Mouse (Mus musculus) left cerebral cortex, postnatal 4 days (tissue): ENCODE results near the gene Adgrg5. TPM values are rescaled to one million over a fixed set of nuclear protein-coding genes. Genes with fewer than 3 reads are reported as not detected.

Source experiments
- DNase-seq: peaks from one replicate; pipeline ENCODE4 v3.0.0-alpha.2; 2022
- intact Hi-C: fragments of 180-260 bp; cut with DNase I; formaldehyde crosslinking; loops from one replicate; pipeline ENCODE4 v1.15.1; 2025
- total RNA-seq, 2 experiments: library from RNA; stranded (reverse); gene quantifications; 2 replicates each; pipeline ENCODE4 v1.2.3; 2021

Gene Adgrg5
- under 1 TPM in 1 of 2 experiments, not detected in 1; 0.74 TPM for total RNA-seq

- no peak for DNase-seq
- intact Hi-C loops: no loop called here
Measured at GRCm38 (mm10) chr8:94923405-94923804, at the start of gene Adgrg5. TSS of gene Adgrg5 (plus strand) at chr8:94923694.

GRCm38 (mm10) chr8:94874358-94874757 lies 49.1 kb upstream of the Adgrg5 start:
- intact Hi-C loops: loop anchor here (5.0 kb wide), 1 partner anchor 38 kb away; no protein-coding TSS in a partner anchor
- peak; percentile 67 for DNase-seq

- DNase-seq: no peak
- intact Hi-C loops: no loop called here
Measured at GRCm38 (mm10) chr8:94875096-94875870, 48.2 kb upstream of the Adgrg5 start.

GRCm38 (mm10) chr8:94875871-94876150 lies 47.7 kb upstream of the Adgrg5 start:
- intact Hi-C loops: no loop called here
- DNase-seq: no peak

GRCm38 (mm10) chr8:94876197-94876730 lies 47.2 kb upstream of the Adgrg5 start, which contains the start of gene Dok4:
TSS of gene Dok4 (minus strand) at chr8:94876330.
- intact Hi-C loops: no loop called here
- DNase-seq: peak; percentile 86

GRCm38 (mm10) chr8:94876820-94877219 lies 46.7 kb upstream of the Adgrg5 start:
- intact Hi-C loops: no loop called here
- no peak for DNase-seq

- intact Hi-C loops: no loop called here
- no peak for DNase-seq
Measured at GRCm38 (mm10) chr8:94880742-94881141, 42.8 kb upstream of the Adgrg5 start.

- DNase-seq: no peak
- intact Hi-C loops: no loop called here
Measured at GRCm38 (mm10) chr8:94888383-94889036, 35.0 kb upstream of the Adgrg5 start.

- intact Hi-C loops: no loop called here
- DNase-seq: no peak
Measured at GRCm38 (mm10) chr8:94892917-94893316, 30.6 kb upstream of the Adgrg5 start.

GRCm38 (mm10) chr8:94899262-94899661 lies 24.2 kb upstream of the Adgrg5 start:
- intact Hi-C loops: no loop called here
- DNase-seq: no peak

GRCm38 (mm10) chr8:94900617-94901016 lies 22.9 kb upstream of the Adgrg5 start:
- intact Hi-C loops: no loop called here
- no peak for DNase-seq

GRCm38 (mm10) chr8:94901031-94901430 lies 22.5 kb upstream of the Adgrg5 start:
- intact Hi-C loops: no loop called here
- DNase-seq: no peak

GRCm38 (mm10) chr8:94903709-94904108 lies 19.8 kb upstream of the Adgrg5 start:
- DNase-seq: no peak
- intact Hi-C loops: no loop called here

GRCm38 (mm10) chr8:94904450-94905175 lies 18.9 kb upstream of the Adgrg5 start:
- peak; percentile 94 for DNase-seq
- intact Hi-C loops: no loop called here

- no peak for DNase-seq
- intact Hi-C loops: no loop called here
Measured at GRCm38 (mm10) chr8:94907591-94908300, 15.7 kb upstream of the Adgrg5 start.

- peak; percentile 86 for DNase-seq
- intact Hi-C loops: no loop called here
Measured at GRCm38 (mm10) chr8:94908847-94909246, 14.6 kb upstream of the Adgrg5 start.

GRCm38 (mm10) chr8:94913061-94913660 lies 10.3 kb upstream of the Adgrg5 start:
- intact Hi-C loops: loop anchor here (5.0 kb wide), 1 partner anchor 41 kb away; no protein-coding TSS in a partner anchor
- DNase-seq: peak; percentile 74

- intact Hi-C loops: loop anchor here (5.0 kb wide), 1 partner anchor 42 kb away; no protein-coding TSS in a partner anchor
- no peak for DNase-seq
Measured at GRCm38 (mm10) chr8:94914256-94914655, 9.2 kb upstream of the Adgrg5 start.

GRCm38 (mm10) chr8:94914701-94915101 lies 8.8 kb upstream of the Adgrg5 start:
- DNase-seq: peak; percentile 87
- intact Hi-C loops: loop anchor here (5.0 kb wide), 1 partner anchor 42 kb away; no protein-coding TSS in a partner anchor
